Mouse (Mus musculus): ENCODE measurements at regions not wholly inside any gene's neighbourhood (a gene's known extent, or its start where the extent isn't known, plus 50 kb on each side); places are given as distances from the start of the nearest gene placed in this dataset.
A peak's percentile ranks its signal among the peaks of the same experiment; 100 is the strongest.

DNA sequence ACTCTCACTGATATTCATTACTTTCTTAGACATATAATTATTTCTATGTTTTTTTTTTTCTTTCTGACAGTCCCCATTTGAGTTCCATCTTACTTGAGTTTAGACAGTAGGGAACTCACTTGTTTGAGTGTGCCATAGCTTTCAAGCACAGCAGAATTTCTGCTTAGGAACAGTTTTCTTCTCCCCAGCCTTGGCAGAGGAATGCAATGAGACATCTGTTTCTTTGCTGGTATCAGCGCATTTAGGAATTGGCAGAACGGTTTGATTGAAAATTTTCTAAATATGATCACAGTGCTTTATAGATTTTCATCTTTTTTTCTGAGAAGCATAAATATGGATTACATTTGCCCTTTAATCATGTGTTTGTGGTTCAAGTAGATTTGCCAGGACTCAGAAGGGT lies 448.6 kb downstream of the Chl1 start:
- Histone ChIP-seq H3K9me3 (ENCODE audit: control insufficient read depth, low read depth, low read length) (no peaks in the 10 kb centered on the region), H3K9ac (replicated peaks; ENCODE audit: low read depth, low read length) (no peak overlapping the region), H3K36me3 (ENCODE audit: control insufficient read depth, insufficient read depth, low read length) (no peaks in the 10 kb centered on the region), H3K4me1 (ENCODE audit: control insufficient read depth, insufficient read depth, low read length) (no peaks in the 10 kb centered on the region), H3K4me2 (replicated peaks; ENCODE audit: low read depth, low read length) (no peak overlapping the region), H3K27ac (ENCODE audit: low read length) (no peak overlapping the region), H3K27me3 (ENCODE audit: control insufficient read depth, insufficient read depth, low read length) (no peaks in the 10 kb centered on the region), H3K4me3 (ENCODE audit: low read depth, low read length) (no peak overlapping the region)
- no peak for ATAC-seq (ENCODE audit: insufficient number of reproducible peaks, insufficient read depth, low FRiP score, low read depth)
- 85% methylated on average over 2 of the region's 2 CpGs for WGBS

DNA sequence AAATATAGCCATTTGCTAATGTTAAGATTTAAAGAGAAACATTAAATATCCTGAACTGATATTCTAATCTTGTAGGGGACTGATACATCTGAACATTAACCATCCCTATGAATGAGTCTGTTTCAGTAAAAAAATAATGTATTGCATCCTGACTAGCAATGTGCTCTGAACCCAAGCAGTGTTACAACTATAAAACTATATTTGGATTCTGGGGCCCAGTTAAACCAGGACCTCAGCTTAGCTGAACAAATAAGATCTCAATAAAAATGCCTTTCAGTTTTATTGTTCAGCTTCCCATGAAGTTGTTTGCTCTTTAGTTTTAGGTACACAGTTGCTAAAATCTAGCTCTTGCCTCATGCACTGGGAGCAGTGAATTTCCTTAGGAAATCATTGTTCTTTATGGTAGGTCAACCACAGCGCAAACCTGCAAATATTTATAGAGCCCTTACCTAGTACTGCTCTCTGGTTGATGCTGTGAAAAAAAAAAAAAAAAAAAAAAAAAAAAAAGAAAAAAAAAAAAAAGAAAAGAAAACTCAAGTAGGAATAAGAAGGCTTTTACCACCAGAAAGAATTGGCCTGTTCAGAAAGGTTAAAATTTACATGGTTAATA lies 457.5 kb downstream of the Chl1 start:
- no peak overlapping the region for H3K27ac ChIP-seq (ENCODE audit: low read length)
- H3K9me3 ChIP-seq (ENCODE audit: control insufficient read depth, low read depth, low read length), result no peaks in the 10 kb centered on the region
- no peaks in the 10 kb centered on the region for H3K36me3 ChIP-seq (ENCODE audit: control insufficient read depth, insufficient read depth, low read length)
- H3K27me3 ChIP-seq (ENCODE audit: control insufficient read depth, insufficient read depth, low read length), result no peaks in the 10 kb centered on the region
- H3K4me3 ChIP-seq (ENCODE audit: low read depth, low read length), result no peak overlapping the region
- H3K9ac ChIP-seq (replicated peaks; ENCODE audit: low read depth, low read length), result no peak overlapping the region
- H3K4me1 ChIP-seq (ENCODE audit: control insufficient read depth, insufficient read depth, low read length), result no peaks in the 10 kb centered on the region
- WGBS, result 79% methylated on average over 1 of the region's 1 CpGs
- peak; percentile 69; the same call in 1 of the 2 replicates for ATAC-seq (ENCODE audit: insufficient number of reproducible peaks, insufficient read depth, low FRiP score, low read depth)
- no peak overlapping the region for H3K4me2 ChIP-seq (replicated peaks; ENCODE audit: low read depth, low read length)

DNA sequence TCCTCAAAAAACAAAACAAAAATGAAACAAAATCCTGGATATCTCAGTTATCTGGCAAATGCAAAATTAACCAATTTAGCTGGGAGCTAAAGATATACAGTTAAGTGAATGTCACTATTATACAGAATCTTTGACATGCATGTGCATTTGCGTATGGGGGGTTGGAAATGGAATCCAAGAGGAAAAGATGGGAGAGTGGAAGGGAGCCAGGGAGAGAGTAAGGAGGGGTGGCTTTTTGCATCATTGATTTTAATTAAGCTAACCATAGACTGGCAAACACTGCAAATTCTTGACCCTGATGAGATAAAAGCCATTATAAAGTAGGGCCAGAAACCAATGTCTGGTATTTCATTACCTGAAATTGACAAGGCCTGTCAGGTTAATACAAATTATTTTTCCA lies 488.8 kb downstream of the Chl1 start:
- Histone ChIP-seq H3K36me3 (ENCODE audit: control insufficient read depth, insufficient read depth, low read length) (no peaks in the 10 kb centered on the region), H3K27ac (ENCODE audit: low read length) (no peak overlapping the region), H3K27me3 (ENCODE audit: control insufficient read depth, insufficient read depth, low read length) (no peaks in the 10 kb centered on the region), H3K4me1 (ENCODE audit: control insufficient read depth, insufficient read depth, low read length) (no peaks in the 10 kb centered on the region), H3K9ac (replicated peaks; ENCODE audit: low read depth, low read length) (no peak overlapping the region), H3K4me2 (replicated peaks; ENCODE audit: low read depth, low read length) (no peak overlapping the region), H3K4me3 (ENCODE audit: low read depth, low read length) (no peak overlapping the region), H3K9me3 (ENCODE audit: control insufficient read depth, low read depth, low read length) (no peaks in the 10 kb centered on the region)
- no peak for ATAC-seq (ENCODE audit: insufficient number of reproducible peaks, insufficient read depth, low FRiP score, low read depth)
- WGBS, result 80% methylated on average over 1 of the region's 1 CpGs

DNA sequence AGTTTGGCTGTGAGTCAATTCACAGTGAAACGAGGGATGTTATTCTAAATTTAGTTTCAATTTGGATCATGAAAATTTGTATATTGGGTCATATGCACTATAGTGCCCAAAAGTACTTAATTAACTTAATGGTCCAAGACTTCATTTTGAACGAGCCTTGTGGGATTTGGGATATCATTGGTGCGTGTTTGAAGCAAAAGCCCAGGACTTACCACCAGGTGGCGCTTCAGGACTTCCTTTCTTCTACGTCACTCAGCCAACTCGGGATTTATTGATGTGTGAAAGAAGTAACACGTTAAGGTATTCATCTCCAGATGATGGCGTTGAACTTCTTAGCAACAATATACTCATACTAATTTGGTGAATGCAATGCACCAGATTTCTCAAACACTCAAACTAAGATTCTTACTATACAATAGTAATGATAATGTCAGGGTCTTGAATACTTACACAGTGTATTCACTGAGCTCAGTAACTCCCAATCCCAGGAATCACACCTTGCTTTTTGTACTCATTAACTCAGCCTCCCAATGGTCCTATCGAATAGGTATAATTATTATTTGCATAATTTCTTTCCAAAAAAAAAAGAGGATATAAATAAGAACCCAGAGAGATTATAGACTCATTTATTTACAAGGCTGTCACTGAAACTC lies 464.0 kb upstream of the Cntn6 start:
- no peak overlapping the region for H3K27ac ChIP-seq (ENCODE audit: low read length)
- H3K4me3 ChIP-seq (ENCODE audit: low read depth, low read length), result no peak overlapping the region
- no peak overlapping the region for H3K9ac ChIP-seq (replicated peaks; ENCODE audit: low read depth, low read length)
- ATAC-seq (ENCODE audit: insufficient number of reproducible peaks, insufficient read depth, low FRiP score, low read depth), result no peak
- no peaks in the 10 kb centered on the region for H3K4me1 ChIP-seq (ENCODE audit: control insufficient read depth, insufficient read depth, low read length)
- H3K27me3 ChIP-seq (ENCODE audit: control insufficient read depth, insufficient read depth, low read length), result no peaks in the 10 kb centered on the region
- no peaks in the 10 kb centered on the region for H3K9me3 ChIP-seq (ENCODE audit: control insufficient read depth, low read depth, low read length)
- H3K4me2 ChIP-seq (replicated peaks; ENCODE audit: low read depth, low read length), result no peak overlapping the region
- WGBS, result 7% methylated on average over 9 of the region's 9 CpGs
- H3K36me3 ChIP-seq (ENCODE audit: control insufficient read depth, insufficient read depth, low read length), result no peaks in the 10 kb centered on the region

DNA sequence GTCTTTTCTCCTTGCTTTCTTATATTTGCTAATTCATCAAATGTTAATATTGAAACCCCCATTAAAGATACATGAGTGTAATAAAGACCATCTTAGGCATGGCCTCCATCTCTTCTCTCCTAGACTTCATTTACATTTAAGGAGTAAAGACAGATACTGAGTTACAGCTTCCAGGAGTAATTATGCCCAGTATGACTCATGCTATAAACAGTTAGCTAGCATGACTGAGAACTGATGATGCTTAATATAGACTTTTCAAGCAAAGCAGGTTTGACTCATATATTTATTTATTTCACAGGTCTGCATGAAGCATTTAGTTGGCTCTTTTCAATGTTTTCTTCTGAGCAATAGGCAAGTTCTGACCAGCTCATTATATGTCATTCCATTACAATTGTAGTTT lies 453.7 kb upstream of the Cntn6 start:
- Histone ChIP-seq H3K9ac (replicated peaks; ENCODE audit: low read depth, low read length) (no peak overlapping the region), H3K4me2 (replicated peaks; ENCODE audit: low read depth, low read length) (no peak overlapping the region), H3K36me3 (ENCODE audit: control insufficient read depth, insufficient read depth, low read length) (no peaks in the 10 kb centered on the region), H3K27ac (ENCODE audit: low read length) (no peak overlapping the region), H3K4me3 (ENCODE audit: low read depth, low read length) (no peak overlapping the region), H3K27me3 (ENCODE audit: control insufficient read depth, insufficient read depth, low read length) (no peaks in the 10 kb centered on the region), H3K9me3 (ENCODE audit: control insufficient read depth, low read depth, low read length) (no peaks in the 10 kb centered on the region), H3K4me1 (ENCODE audit: control insufficient read depth, insufficient read depth, low read length) (no peaks in the 10 kb centered on the region)
- ATAC-seq (ENCODE audit: insufficient number of reproducible peaks, insufficient read depth, low FRiP score, low read depth), result no peak

DNA sequence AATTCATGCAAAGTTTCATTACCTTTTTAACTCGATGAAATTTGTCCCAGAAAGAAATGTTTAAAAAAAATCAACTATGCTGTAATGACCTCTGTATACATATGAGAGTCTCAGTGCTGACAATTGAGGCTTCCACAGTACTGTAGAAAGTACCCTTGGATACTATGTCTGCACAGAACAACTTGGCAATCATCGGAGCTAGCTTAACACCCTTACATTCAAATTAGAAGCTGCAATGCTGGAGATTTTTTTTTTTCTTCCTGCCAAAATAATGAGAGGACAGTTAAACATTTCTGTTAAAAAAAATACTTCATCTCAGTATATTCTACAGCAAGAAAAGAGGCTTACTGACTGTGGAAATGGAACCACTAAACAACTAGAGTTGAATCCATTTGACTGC lies 452.1 kb upstream of the Cntn6 start:
- Histone ChIP-seq H3K27ac (ENCODE audit: low read length) (no peak overlapping the region), H3K36me3 (ENCODE audit: control insufficient read depth, insufficient read depth, low read length) (no peaks in the 10 kb centered on the region), H3K9me3 (ENCODE audit: control insufficient read depth, low read depth, low read length) (no peaks in the 10 kb centered on the region), H3K4me3 (ENCODE audit: low read depth, low read length) (no peak overlapping the region), H3K27me3 (ENCODE audit: control insufficient read depth, insufficient read depth, low read length) (no peaks in the 10 kb centered on the region), H3K9ac (replicated peaks; ENCODE audit: low read depth, low read length) (no peak overlapping the region), H3K4me1 (ENCODE audit: control insufficient read depth, insufficient read depth, low read length) (no peaks in the 10 kb centered on the region), H3K4me2 (replicated peaks; ENCODE audit: low read depth, low read length) (no peak overlapping the region)
- WGBS, result 84% methylated on average over 2 of the region's 2 CpGs
- no peak for ATAC-seq (ENCODE audit: insufficient number of reproducible peaks, insufficient read depth, low FRiP score, low read depth)

DNA sequence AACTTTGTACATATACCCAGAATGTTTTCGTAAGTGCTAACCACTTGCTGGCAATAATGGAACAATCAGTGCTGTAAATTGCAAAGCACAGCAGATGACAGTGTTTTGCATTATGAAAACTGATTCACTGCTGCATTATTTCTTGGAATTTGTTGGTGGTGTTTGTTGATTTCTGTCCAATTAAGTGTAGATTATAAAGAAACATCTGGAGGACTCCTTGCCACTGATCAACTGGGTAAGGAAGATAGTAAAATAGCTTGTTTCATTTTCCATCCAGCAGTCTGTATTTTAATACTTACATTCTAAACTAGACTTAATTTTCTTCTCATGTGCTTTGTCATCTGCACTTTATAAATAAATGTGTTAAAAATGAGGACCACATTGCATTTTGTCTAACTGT lies 436.6 kb upstream of the Cntn6 start:
- whole genome bisulfite sequencing, result 95% methylated on average over 1 of the region's 1 CpGs
- no peak for ATAC-seq (ENCODE audit: insufficient number of reproducible peaks, insufficient read depth, low FRiP score, low read depth)
- H3K4me3 ChIP-seq (ENCODE audit: low read depth, low read length), result no peak overlapping the region

DNA sequence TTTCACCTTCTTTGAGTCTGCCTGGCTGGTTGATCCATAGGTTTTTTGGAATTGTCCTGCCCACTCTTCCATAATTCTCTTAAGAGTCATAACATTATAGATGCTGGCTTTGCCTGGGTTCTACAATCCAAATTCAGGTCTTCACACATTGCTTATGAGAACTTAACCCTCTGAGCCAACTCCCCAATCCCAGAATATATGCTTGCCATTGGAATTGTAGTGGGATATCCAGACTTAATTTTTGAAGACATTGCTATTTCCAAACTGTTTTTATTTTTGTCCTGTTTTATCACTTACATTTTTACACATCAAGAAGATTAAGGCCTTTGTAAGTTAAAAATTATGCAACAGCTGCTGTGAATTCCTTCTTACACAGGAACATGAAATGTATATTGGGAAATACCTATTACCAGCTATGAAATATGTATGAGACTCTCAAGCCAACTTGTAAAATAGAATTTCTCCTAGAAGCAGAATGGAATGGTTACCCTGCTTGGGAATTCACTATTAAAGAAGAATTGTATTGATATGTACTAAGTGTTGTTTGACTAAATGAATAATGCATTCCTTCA lies 430.8 kb upstream of the Cntn6 start:
- Histone ChIP-seq H3K27ac (ENCODE audit: low read length) (no peak overlapping the region), H3K27me3 (ENCODE audit: control insufficient read depth, insufficient read depth, low read length) (no peaks in the 10 kb centered on the region), H3K9ac (replicated peaks; ENCODE audit: low read depth, low read length) (no peak overlapping the region), H3K4me2 (replicated peaks; ENCODE audit: low read depth, low read length) (no peak overlapping the region), H3K36me3 (ENCODE audit: control insufficient read depth, insufficient read depth, low read length) (no peaks in the 10 kb centered on the region), H3K4me1 (ENCODE audit: control insufficient read depth, insufficient read depth, low read length) (no peaks in the 10 kb centered on the region), H3K4me3 (ENCODE audit: low read depth, low read length) (no peak overlapping the region), H3K9me3 (ENCODE audit: control insufficient read depth, low read depth, low read length) (no peaks in the 10 kb centered on the region)
- ATAC-seq (ENCODE audit: insufficient number of reproducible peaks, insufficient read depth, low FRiP score, low read depth), result no peak

More for the DNA sequence above, 436.6 kb upstream of the Cntn6 start:
- Histone ChIP-seq H3K36me3 (ENCODE audit: control insufficient read depth, insufficient read depth, low read length) (no peaks in the 10 kb centered on the region), H3K4me1 (ENCODE audit: control insufficient read depth, insufficient read depth, low read length) (no peaks in the 10 kb centered on the region), H3K27ac (ENCODE audit: low read length) (no peak overlapping the region), H3K9ac (replicated peaks; ENCODE audit: low read depth, low read length) (no peak overlapping the region), H3K9me3 (ENCODE audit: control insufficient read depth, low read depth, low read length) (no peaks in the 10 kb centered on the region), H3K4me2 (replicated peaks; ENCODE audit: low read depth, low read length) (no peak overlapping the region), H3K27me3 (ENCODE audit: control insufficient read depth, insufficient read depth, low read length) (no peaks in the 10 kb centered on the region)

DNA sequence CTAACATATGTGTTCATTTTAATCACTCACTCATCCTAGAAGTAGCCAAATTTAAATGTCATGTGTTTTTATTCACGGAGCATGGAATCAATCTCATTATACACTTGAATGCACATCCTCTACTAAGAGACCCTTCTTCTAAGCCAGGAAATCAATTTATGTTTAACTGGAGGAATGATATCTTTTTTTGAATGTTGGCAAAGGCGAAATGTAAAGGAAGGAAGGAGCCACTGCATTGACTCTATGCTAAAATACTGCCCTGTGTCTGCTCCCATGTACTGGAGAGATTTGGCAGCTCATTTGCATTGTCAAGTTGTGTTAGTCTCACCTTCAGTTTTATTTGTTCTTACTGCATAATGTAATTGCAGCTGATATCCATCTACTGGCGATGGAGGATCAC lies 412.0 kb upstream of the Cntn6 start:
- no peak overlapping the region for H3K4me3 ChIP-seq (ENCODE audit: low read depth, low read length)

More for the DNA sequence above, 412.0 kb upstream of the Cntn6 start:
- Histone ChIP-seq H3K27ac (ENCODE audit: low read length) (no peak overlapping the region), H3K36me3 (ENCODE audit: control insufficient read depth, insufficient read depth, low read length) (no peaks in the 10 kb centered on the region), H3K4me1 (ENCODE audit: control insufficient read depth, insufficient read depth, low read length) (no peaks in the 10 kb centered on the region), H3K27me3 (ENCODE audit: control insufficient read depth, insufficient read depth, low read length) (no peaks in the 10 kb centered on the region), H3K9me3 (ENCODE audit: control insufficient read depth, low read depth, low read length) (no peaks in the 10 kb centered on the region), H3K9ac (replicated peaks; ENCODE audit: low read depth, low read length) (no peak overlapping the region), H3K4me2 (replicated peaks; ENCODE audit: low read depth, low read length) (no peak overlapping the region)
- ATAC-seq (ENCODE audit: insufficient number of reproducible peaks, insufficient read depth, low FRiP score, low read depth), result no peak
- 87% methylated on average over 3 of the region's 3 CpGs for WGBS
